Mouse (Mus musculus) kidney, adult 9 months (tissue): ENCODE data around the gene Apol11b.
A peak's percentile ranks its signal among the peaks of the same experiment; 100 is the strongest.
"Not testable (repeated sequence)": the region's sequence is repeated elsewhere in the genome, so short reads cannot be mapped to it uniquely, and the experiment has no call there.

Source experiments
- DNase-seq: peaks from one replicate; pipeline ENCODE4 v3.0.0; 2022

Gene Apol11b

DNA sequence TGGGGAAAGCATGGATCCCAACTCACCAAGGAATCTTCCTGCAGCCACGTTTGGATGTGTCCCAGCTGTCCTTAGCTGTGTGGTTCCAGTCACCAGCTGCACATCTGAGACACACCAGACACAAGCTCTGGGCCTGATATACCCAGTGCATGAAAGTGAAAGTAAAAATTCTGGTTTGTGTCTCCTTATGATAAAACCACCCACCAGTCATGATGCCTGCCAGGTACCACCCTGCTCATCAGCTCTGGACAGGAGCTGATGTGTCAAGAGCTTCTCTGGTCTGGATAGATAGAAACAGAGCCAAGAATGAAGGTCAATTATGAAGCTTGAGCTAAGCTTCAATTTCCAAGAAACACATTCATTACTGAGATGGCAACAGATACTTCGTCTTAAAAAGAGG, at the start of gene Apol11b:
Gene Apol11b, minus strand, starts transcription at position 111 of the 400 bp plus-strand sequence.
- DNase-seq = not testable (repeated sequence)

DNA sequence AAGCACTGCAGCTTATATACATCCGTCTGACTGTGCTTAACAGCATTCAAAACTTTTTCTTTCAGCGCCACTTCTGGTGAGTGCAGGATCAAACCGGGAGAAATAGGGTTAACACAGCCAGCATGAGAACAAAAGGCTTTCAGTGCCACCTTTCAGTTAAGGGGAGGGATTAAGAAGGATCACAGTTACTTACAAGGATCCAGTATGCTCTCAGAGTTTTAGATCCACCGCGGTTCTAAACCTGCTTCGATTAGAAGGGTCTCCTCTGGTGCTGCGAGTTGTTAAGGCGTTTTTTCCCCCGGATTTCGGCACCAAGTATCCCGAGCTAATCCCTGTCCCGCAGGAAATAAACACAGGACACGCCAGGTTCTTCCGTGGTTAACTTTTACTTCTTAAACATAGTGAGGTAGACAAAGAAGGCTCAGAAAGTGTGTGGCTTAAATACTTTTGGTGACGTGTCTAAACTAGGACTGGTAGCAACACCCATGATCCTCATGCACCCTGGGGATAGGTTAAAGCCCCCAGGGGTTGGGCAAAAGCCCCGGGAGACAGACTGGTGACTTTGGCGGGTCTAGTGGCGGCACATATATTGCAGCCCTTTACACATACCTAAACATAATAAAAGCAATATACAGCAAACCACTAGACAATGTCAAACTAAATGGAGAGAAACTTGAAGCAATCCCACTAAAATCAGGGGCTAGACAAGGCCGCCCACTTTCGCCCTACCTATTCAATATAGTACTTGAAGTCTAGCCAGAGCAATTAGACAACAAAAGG, 48.6 kb upstream of the Apol11b start:
- not testable (repeated sequence) for DNase-seq

DNA sequence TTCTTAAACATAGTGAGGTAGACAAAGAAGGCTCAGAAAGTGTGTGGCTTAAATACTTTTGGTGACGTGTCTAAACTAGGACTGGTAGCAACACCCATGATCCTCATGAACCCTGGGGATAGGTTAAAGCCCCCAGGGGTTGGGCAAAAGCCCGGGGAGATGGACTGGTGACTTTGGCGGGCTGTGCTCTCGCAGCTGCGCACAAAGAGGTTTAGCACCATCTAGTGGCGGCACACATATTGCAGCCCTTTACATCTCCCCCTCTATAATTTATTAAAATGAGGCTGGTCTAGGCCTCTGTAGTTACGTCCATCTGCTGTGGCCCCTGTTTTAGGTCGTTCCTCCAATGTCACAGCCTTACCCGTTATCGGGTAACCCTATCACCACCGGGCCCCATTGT, 40.9 kb upstream of the Apol11b start:
- peak; percentile 40 for DNase-seq

DNA sequence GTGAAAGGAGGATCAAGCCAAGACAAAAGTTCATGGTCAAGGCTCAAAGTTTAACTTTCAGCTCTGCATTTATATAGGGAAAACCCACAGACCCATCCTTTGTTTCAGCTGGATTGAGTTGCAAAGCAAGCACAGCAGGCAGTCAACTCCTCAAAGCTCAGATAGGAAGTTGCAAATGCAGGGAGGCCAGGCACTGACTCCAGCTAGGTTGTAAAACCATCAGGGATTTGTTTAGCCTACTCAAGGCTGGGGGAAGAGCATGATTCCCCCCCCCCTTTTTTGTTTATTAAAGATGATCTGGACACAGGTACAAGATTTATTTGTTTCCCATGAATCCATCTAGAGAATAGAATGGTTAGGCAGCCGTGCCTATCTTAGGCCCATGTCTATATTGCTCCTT, 31.0 kb upstream of the Apol11b start:
- not testable (repeated sequence) for DNase-seq

DNA sequence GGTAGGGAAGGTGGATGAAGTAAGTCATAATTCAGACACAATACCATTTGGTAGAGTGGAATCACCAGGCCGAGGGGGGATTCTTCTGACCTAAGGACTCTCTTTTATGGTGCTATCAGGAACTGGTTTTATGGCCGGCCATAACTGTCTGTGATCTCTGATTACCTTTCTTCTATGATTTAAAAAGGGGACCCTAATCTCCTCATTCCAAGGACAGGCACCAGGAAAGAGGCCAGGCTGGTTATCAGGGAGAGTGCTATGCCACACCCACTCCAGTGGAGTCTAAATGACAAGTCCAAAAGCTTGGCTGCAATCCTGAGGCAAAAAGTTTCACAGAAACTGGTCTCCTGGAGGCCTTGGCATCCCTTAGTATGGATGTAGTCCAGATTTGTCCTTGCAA, 18.8 kb upstream of the Apol11b start:
- not testable (repeated sequence) for DNase-seq

DNA sequence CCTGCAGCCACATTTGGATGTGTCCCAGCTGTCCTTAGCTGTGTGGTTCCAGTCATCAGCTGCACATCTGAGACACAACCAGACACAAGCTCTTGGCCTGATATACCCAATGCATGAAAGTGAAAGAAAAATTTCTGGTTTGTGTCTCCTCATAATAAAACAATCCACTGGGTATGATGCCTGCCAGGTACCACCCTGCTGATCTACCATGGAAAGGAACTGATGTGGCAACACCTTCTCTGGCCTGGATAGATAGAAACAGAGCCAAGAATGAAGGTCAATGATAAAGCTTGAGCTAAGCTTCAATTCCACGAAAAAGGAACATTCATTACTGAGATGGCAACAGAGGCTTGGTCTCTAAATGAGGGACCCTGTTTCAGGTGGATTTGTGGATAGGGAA, 16.7 kb upstream of the Apol11b start:
- not testable (repeated sequence) for DNase-seq

DNA sequence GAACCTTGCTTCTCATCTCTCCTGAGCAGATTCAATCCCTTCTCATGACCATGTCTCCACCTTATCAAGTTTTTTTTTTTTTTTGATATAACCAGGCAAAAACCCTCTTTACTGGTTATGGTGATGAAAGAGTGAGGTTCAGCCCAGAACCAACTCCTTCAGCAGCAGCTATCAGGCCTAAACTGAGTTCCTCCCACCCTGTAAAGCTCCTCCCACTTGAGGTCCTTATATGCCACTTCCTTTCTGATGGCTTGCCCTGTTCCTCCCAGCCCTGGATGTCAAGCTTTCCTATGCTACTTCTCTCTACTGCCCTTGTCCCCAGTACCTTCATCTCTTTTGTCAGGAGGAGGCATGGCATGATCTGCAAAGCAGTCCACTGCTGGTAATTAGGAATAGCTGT, 8.1 kb upstream of the Apol11b start:
- DNase-seq = not testable (repeated sequence)

DNA sequence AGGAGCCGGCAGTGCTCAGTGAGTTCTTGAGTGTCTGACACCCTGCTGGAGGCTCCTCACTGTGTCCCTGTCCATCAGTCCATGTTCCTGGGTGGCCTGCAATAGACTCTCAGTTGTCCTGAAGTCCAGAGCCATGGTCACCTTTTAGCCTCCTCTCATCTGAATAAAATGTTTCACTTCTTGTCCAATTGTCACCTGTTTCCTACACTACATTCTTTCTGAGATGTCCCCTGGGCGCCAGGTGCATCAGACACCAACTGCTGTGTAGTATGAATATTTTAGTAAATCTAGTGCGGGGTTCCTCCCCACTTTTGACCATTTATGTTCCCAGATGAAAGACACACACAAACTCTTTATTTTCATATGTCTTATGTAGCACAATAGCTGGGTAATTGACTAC, 13.3 kb downstream of the Apol11b start:
- DNase-seq = not testable (repeated sequence)

DNA sequence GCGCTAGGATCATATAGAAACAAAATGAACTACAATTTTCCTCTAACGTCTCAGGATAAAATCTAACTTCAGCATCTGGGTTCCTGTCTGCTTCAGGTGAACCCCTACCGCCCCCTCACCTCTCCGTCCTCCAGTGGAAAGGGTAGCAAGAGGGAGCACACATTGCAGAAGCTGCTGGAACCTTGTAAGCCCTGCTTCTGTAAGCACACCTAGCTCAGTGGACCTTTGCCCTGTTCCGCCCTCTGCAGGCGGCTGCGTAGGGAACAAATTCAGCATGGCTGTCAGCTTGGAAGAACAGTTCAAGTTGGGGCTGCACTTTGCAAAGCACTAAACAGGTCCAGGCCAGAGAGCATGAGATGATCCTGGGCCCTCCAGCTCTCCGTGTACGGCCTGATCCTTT, 14.4 kb downstream of the Apol11b start:
- DNase-seq = peak; percentile 27

DNA sequence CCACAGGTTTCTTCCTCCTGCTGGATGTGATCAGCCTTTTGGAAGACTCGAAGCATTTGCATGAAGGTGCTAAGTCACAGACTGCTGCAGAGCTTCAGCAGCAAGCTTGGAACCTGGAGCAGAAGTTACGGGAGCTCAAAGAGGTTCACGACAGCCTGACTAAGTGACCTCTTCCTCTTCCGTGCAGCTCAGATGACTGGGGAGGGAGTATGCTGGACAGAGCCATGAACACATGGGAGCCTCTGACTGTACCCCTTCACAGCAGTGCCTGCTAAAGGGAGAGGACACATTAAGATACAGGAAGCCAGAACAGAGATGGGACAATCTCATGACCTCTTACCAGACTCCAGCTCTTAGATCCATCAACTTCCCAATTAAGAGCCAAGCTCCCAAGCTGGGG, 16.6 kb downstream of the Apol11b start:
- DNase-seq = not testable (repeated sequence)

DNA sequence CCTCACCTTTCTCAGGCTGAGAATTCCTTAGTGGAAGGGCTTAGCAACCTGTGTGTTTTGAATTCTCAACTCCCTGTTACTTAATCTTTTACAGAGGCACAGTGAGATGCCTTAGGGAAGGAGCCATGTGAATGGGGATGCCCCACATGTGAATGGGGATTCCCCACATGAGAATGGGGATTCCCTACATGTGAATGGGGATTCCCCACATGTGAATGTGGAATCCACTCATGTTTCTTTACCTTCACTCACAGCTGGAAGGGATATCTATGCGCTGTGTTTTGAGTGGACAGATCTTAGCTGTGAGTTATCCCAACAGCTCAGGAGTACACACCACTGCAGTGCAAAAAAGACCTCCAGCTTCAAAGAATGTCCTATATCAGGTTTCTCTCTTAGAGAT, 18.4 kb downstream of the Apol11b start:
- DNase-seq = no peak

DNA sequence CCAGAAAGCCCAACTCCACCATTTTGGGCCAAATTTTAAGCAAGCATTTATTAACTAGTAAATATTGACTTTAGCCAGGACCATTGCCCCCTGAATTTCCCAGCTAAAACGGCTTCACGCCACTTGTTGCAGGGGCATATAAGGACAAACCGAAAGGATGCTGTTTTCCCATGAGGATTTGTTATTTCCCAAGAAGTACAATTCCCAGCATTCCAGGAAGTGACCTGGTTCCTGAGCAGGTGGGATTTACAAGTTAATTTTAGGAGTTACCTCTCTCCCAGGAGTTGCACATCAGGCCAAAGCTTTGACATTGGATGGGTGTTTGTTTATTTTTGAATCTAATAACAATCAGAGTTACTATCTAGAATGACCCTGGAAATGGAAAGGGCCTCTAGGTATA, 37.0 kb downstream of the Apol11b start:
- DNase-seq = peak; percentile 9

DNA sequence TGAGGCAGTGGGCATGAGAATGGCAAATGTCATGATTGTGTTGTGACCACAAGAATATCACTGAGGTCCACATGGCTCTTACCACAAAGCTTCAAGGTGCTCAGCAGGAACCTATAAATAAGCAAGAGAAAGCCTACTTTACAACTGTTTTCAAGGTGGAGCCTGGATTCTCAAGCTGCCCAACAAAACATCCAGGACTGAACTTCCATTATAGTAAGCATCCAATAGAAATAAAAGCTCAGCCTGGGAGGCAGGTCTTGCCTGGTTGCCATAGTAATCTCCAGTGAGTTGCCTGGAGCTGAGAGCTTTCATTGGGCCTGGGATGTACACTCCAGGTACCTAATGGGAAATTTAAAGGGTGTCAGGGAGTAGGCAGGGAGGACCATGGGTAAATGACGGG, 44.1 kb downstream of the Apol11b start, which contains the start of gene Gm36245:
Gene Gm36245, plus strand, starts transcription at position 301 of the 400 bp plus-strand sequence.
- no peak for DNase-seq

DNA sequence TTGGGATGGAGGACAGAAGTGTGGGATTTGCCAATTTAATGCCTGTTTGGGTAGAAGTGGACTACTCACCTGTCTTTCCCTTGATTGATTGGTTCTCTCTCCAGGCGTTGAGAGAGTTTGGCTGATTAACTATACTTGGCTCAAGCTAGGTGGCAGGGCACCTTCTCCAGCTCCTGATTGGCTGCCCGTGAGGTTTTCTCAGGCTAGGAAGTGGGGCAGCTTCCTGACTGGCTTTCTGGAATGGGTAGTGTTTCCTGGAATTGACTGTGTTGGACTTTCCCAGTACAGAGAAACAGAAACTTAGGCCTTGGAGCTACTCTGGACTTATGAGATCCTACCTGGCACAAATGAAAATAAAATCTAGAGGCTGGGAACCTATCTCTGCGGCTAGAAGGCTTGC, 44.7 kb downstream of the Apol11b start:
- peak; percentile 32 for DNase-seq

DNA sequence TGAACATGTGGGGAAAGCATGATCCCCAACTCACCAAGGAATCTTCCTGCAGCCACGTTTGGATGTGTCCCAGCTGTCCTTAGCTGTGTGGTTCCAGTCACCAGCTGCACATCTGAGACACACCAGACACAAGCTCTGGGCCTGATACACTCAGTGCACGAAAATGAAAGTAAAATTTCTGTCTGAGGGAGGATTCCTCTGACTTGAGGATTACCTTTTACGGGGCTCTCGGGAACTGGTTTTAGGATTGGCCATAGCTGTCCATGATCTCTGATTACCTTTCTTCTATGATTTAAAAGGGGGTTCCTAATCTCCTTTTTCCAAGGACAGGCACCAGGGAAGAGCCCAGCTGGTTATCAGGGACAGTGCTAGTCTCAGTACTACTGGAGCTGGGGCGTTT, 47.1 kb downstream of the Apol11b start, which contains the start of gene Apol10b:
Gene Apol10b, minus strand, starts transcription at position 165 of the 400 bp plus-strand sequence.
- no peak for DNase-seq

DNA sequence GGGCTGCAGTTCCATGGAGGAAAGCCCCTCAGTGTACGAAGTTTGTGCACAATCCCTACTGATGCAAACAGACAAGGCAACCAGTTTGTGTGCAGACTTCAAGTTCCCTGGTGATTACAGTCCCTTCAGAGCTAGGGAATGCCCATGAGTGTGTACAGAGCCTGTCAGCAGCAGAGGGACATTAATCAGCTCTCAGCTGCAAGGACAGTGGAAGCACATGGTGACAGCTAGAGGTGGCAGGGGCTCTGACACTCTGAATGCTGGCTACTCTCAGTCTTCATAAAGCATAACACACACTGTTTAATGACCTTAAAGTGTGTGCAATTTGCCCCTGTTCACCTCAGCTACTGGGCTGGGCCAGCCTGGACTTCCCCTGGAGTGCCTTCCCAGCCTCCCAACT, 49.5 kb downstream of the Apol11b start:
- DNase-seq = no peak

DNA sequence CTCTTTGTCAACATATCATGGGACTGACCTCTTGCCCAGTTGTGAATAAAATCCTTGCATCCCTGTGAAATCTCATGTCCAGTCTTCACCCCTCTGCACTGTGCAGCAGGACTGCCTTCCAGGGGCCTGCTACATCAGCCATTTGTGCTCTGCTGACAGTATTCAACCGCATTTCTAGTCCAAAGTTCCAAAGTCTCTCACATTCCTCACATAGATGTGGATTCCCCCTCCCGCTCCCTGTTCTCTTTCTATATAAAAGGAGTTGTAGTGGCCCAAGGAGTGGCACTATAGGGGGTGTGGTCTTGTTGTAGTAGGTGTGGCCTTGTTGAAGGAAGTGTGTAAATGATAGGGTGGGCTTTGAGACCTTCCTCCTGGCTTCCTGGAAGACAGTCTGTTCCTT, 52.2 kb downstream of the Apol11b start:
- peak; percentile 39 for DNase-seq

DNA sequence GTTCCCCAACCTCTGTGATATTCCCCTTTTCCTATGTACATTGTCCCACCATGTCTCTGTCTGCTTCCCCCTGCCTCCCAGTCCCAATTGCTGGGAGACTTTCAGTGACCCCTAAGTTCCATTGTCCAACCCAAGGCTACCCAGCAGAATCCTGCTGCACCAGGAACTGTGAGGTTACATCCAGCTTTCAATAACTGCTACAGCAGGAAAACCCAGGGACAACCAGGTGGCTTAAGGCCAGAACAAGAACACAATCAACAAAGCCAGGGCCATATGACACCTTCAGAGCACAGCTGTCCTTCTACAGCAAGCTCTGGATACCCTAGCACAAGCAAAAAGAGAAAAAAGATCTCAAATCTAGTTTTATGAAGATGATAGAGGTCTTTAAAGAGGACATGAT, 54.1 kb downstream of the Apol11b start:
- no peak for DNase-seq

DNA sequence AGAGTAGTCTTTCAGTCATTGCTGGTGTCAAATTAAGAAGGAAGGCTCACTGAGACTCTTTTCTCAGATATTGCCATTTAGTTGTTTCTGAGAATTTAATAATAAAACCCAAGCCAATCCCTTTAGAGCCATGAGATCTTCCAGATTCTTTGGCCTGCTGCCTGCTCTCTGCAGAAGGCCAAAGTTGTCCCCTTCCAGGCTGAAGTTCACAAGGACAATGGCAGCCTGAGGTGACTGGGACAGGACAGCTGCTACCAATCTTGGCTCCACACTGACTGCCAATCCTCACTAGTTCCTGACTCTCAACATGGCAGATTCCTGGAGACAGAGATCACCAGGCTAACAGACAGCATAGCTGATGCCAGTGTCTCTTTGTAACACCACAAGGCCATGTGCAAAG, 56.1 kb downstream of the Apol11b start:
- peak; percentile 9 for DNase-seq
